Mouse (Mus musculus) bone marrow, adult 2 months (tissue): ENCODE results near the gene Mapkap1. TPM values are rescaled to one million over a fixed set of nuclear protein-coding genes. Genes with fewer than 3 reads are reported as not detected.
A peak's percentile ranks its signal among the peaks of the same experiment; 100 is the strongest.

Experiments
- H3K27ac ChIP-seq: fragments of 200-500 bp; 2 replicates; pipeline ENCODE4 v1.5.1; 2012; ENCODE audit warnings: low read depth, mild to moderate bottlenecking, control low read depth, inconsistent platforms, low read length; ENCODE audit not compliant: control insufficient read depth, poor library complexity, insufficient read depth
- H3K4me1 ChIP-seq: fragments of 200-500 bp; 2 replicates; pipeline ENCODE4 v1.6.1; 2011; ENCODE audit warnings: low read length; ENCODE audit not compliant: control insufficient read depth, insufficient read depth
- H3K4me3 ChIP-seq: fragments of 200-500 bp; replicated peaks from 2 replicates; pipeline ENCODE3; 2011; ENCODE audit warnings: mild to moderate bottlenecking, low read depth, low read length, control low read depth; ENCODE audit not compliant: control insufficient read depth
- CTCF ChIP-seq: fragments of 200-500 bp; IDR thresholded peaks from 2 replicates; pipeline ENCODE4 v1.5.1; 2011; ENCODE audit warnings: low read length, control low read depth; ENCODE audit not compliant: control insufficient read depth, insufficient read depth
- POLR2A ChIP-seq: fragments of 200-500 bp; IDR thresholded peaks from 2 replicates; pipeline ENCODE4 v1.6.1; 2011; ENCODE audit warnings: low read depth, mild to moderate bottlenecking, control low read depth, low read length, borderline replicate concordance; ENCODE audit not compliant: control insufficient read depth
- WGBS: fragments of 180-500 bp; shearing (Covaris S2); methylation state at CpG from one replicate; pipeline ENCODE4 v1.1.7; 2018; 5-methylcytosine and 5-hydroxymethylcytosine counted together
- polyA plus RNA-seq: library from polyadenylated mRNA; stranded (reverse); fragments of >200 nt; gene quantifications from 2 replicates; pipeline ENCODE4 v1.2.4, GENCODE M21; 2011; ENCODE audit warnings: low replicate concordance; ENCODE audit not compliant: missing spikeins, insufficient read depth, insufficient read length

Gene Mapkap1
- polyA plus RNA-seq, 1 experiment, result 42.3 TPM

GRCm38 (mm10) chr2:34528491-34528890, 121.9 kb downstream of the Mapkap1 start:
- no peak for TF ChIP-seq POLR2A
- TF ChIP-seq CTCF, result no peak
- no peak overlapping the region for H3K4me3 ChIP-seq
- H3K4me1 ChIP-seq, result no peaks in the 10 kb centered on the region
- H3K27ac ChIP-seq, result no peak overlapping the region

GRCm38 (mm10) chr2:34530042-34530441, 123.5 kb downstream of the Mapkap1 start:
- no peak for TF ChIP-seq POLR2A
- TF ChIP-seq CTCF, result 0 out of 2 replicates have a peak, but pooled peaks have one; percentile 6
- WGBS, result 78% methylated on average over 3 of the region's 3 CpGs
- no peaks in the 10 kb centered on the region for H3K4me1 ChIP-seq
- H3K4me3 ChIP-seq, result no peak overlapping the region
- H3K27ac ChIP-seq, result no peak overlapping the region

DNA sequence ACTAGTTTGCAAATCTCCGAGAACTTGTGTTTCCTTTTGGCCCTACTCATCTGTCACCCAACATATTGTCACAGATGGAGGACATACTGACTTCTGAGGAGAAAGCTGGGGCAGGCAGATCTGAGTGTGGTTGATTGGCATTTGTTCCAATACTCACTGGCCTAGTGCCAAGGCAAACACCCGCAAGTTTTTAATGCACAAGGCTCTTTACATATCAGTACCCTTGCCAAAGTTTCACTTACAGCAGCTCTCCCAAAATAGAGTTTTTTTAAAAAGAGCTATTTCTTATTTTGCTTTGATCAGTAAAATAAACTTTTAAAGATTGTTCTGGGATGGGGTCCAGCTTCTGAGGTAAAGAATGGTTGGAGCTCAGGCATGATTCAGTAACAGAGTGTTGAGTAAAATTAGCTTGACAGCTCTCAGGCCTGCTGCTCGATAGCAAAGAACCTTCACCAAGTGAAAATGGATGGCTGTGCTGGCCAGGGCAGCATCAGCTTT, 125.3 kb downstream of the Mapkap1 start:
- 74% methylated on average over 3 of the region's 3 CpGs for WGBS
- TF ChIP-seq CTCF (no peak), POLR2A (no peak)
- H3K27ac ChIP-seq, result no peak overlapping the region
- H3K4me3 ChIP-seq, result no peak overlapping the region
- H3K4me1 ChIP-seq, result no peaks in the 10 kb centered on the region

- Histone ChIP-seq H3K27ac (no peak overlapping the region), H3K4me3 (no peak overlapping the region), H3K4me1 (no peaks in the 10 kb centered on the region)
- 70% methylated on average over 1 of the region's 1 CpGs for WGBS
- TF ChIP-seq POLR2A, result no peak
- no peak for TF ChIP-seq CTCF
These were observed 125.8 kb downstream of the Mapkap1 start for GRCm38 (mm10) chr2:34532394-34532793.

DNA sequence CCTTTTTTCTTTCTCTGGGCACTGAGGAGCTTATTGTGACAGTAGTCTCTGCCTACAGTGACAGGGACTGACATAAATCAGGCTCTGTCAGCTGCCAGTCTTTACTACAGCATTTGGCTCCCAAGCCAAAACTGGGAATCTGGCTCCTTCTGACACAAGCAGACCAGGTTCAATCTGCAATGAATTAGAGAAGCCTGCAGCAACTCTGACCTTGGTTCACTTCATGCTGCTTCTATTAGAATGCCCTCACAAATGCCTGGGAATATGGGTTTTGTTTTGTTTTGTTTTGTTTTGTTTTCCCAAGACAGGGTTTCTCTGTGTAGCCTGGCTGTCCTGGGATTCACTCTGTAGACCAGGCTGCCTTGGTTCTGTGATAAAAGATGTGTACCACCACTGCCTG, 126.7 kb downstream of the Mapkap1 start:
- Histone ChIP-seq H3K4me1 (no peaks in the 10 kb centered on the region), H3K4me3 (no peak overlapping the region), H3K27ac (no peak overlapping the region)
- TF ChIP-seq POLR2A (no peak), CTCF (no peak)

DNA sequence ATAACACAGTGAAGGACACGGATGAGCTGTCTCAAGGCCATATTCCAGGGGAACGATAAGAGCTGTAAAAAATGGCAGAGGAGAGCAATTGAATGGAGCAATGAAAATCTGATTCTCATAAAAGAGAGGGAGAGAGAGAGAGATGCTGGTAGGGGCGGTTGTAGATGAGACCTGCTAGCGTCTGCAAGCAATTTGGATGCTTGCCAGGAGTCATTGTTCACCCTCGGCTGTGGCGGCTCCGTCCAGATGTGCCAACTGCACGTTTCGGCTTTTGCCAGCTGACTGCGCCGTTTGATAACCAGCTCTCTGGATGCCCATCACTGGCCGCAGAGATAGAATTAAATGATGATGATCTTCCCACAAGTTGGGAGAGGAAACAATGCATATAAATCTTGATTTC, 128.4 kb downstream of the Mapkap1 start:
- Histone ChIP-seq H3K4me3 (no peak overlapping the region), H3K27ac (no peak overlapping the region), H3K4me1 (no peaks in the 10 kb centered on the region)
- WGBS, result 80% methylated on average over 12 of the region's 12 CpGs
- TF ChIP-seq POLR2A (no peak), CTCF (no peak)

DNA sequence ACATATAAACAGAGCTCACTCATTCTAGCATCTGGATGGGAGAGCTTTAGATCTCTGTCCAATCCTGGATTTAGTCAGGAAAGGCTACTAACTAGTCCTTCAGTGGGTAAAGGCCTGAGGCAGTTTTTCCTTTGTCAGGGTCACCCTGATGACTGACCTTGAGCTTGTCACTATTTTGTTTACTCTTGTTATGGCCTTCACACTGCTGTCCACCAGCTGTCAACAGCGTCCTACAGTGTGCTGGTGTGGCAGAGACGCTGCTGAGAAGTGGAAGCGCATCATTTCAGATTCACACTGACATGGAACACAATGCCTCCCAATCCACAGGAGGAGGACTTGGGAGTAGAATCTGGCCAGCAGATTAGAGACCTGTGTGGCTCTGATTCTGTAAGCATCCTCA, 130.8 kb downstream of the Mapkap1 start:
- H3K4me3 ChIP-seq, result no peak overlapping the region
- TF ChIP-seq CTCF, result no peak
- TF ChIP-seq POLR2A, result no peak
- 92% methylated on average over 3 of the region's 3 CpGs for WGBS

GRCm38 (mm10) chr2:34543581-34543980, 137.0 kb downstream of the Mapkap1 start:
- 87% methylated on average over 7 of the region's 7 CpGs for WGBS
- TF ChIP-seq CTCF, result no peak
- TF ChIP-seq POLR2A, result no peak
- Histone ChIP-seq H3K4me3 (no peak overlapping the region), H3K4me1 (no peaks in the 10 kb centered on the region), H3K27ac (no peak overlapping the region)

More for the DNA sequence above, 130.8 kb downstream of the Mapkap1 start:
- Histone ChIP-seq H3K4me1 (no peaks in the 10 kb centered on the region), H3K27ac (no peak overlapping the region)

GRCm38 (mm10) chr2:34544021-34544420, 137.4 kb downstream of the Mapkap1 start:
- 80% methylated on average over 3 of the region's 3 CpGs for WGBS
- Histone ChIP-seq H3K4me1 (no peaks in the 10 kb centered on the region), H3K4me3 (no peak overlapping the region), H3K27ac (no peak overlapping the region)
- no peak for TF ChIP-seq CTCF
- TF ChIP-seq POLR2A, result no peak
